Mouse (Mus musculus) ES-Bruce4 (cell line): ENCODE data around the gene 2610001J05Rik.

ENCODE experiments used
- CTCF ChIP-seq: IDR thresholded peaks from one replicate; pipeline ENCODE4 v1.8.1; 2011; ENCODE audit warnings: low read depth, low read length
- EP300 ChIP-seq: IDR thresholded peaks from 2 replicates; pipeline ENCODE4 v1.6.1; 2011; ENCODE audit warnings: low read depth, low read length; ENCODE audit not compliant: insufficient read depth
- POLR2A ChIP-seq: IDR thresholded peaks from one replicate; pipeline ENCODE4 v1.8.1; 2011; ENCODE audit warnings: low read length; ENCODE audit not compliant: insufficient read depth

GRCm38 (mm10) chr6:13873959-13874358 lies 2.6 kb upstream of the 2610001J05Rik start:
- no peak for TF ChIP-seq POLR2A
- no peak for TF ChIP-seq CTCF
- no peak for TF ChIP-seq EP300
